Mouse (Mus musculus) liver, adult (tissue): Measurements from ENCODE around the gene Ccdc12.

Experiments
- GATA4 ChIP-seq: IDR thresholded peaks from 2 replicates; pipeline ENCODE4 v1.6.1; 2014; ENCODE audit warnings: mild to moderate bottlenecking, low read length; ENCODE audit not compliant: insufficient replicate concordance

Gene Ccdc12

DNA sequence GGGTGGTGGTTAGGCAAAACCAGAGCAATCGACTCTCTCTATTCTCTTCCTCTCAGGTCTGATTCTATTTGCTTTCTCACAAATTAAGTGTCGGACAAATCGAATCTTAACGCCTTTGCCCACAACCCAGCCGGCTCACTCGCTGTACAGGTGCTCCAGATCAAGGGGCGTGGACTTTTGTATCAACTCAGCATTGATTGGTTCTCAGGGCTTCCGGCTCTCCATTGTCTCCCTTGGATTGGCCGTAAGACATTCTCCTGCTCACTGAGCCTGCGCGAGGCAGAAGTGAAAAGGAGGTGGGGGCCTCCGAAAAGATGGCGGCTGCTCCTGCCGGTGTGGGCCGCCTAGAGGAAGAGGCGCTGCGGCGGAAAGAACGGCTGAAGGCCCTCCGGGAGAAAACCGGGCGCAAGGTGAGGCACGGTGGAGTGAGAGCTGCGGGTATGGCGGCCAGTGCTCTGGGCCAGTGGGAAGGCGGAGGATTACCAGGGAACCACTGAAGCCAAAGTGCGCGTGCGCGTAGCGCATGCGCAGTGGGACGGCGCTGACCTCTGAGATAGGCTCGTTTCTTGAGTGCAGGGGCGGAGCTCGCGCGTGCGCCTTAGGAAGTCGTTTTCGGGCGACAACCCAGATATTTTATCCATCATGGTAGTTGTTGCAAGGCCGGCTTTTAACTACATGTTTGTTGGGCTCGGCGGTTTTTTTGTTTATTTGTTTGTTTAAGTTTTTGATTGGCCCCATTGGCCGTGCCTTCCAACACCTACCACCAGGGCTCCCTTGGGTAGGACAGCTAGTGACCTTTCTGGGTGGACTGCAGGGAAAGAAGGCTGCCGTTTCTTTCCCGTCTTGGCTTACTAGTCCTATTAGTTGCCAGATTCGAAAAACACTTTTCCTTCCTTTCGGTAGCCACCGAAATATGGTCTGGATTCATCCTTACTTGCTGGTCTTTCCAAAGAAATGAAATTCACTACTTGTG is at the start of gene Ccdc12:
TSS of gene Ccdc12 (plus strand) at position 255 of the 973 bp plus-strand sequence.
- TF ChIP-seq GATA4 = peak; percentile 35; the same call in 1 of the 2 replicates

DNA sequence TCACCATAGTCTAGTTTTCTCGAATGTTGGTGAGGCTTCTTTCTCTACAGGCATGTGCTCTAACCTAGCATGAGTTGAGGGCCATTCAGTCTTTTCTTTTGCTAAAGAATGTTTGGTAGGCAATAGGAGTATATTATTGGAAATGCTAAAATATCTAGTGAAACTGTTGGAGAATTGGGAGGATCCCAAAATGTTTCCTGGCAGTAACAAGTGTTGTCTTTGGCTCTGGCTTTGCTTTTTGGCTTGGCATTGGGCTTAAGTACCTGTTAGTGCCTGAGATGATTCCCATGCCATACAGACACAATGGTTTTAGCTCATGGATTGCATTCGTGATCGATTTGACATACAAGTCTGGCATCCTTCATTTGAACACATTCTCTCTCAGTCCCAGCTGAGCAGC is 44.8 kb upstream of the Ccdc12 start:
- TF ChIP-seq GATA4 = no peak

DNA sequence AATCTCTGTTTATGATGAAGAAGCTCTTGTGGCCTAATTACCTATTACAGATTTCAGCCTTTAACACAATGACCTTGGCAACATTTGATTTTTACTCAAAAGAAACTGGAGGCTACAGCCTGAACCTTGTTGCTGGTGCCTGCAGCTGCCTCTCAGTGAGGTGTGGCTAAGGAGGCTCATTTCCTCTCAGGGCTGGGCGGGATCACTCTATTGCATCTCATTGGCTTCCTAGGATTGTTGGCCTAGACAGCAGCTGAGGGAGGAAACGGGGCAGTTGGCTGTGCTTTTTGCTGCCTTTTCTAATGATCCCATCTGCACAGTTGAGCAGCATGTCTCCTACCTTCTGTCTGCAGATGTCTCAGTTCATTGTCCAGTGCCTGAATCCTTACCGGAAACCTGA is 39.2 kb upstream of the Ccdc12 start:
- TF ChIP-seq GATA4 = no peak

DNA sequence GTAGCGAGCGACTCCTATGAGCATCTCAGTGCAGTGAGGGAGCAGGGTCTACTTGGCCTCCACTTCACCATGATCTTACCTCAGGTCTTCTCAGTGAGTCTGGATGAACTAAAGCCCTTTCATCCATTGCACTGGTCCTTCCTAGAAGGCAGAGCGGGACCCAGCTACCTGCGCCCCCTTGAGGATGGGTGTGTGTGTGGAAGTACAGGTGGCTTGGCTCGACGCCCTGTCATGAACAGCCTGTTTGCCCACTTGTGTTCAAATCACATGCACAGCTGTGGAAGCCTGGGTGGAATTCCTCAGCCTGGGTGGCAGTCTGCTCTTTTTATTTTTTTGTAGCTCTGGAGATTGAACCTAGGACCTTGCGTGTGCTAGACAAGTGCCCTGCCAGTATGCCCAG is 36.1 kb upstream of the Ccdc12 start:
- no peak for TF ChIP-seq GATA4

DNA sequence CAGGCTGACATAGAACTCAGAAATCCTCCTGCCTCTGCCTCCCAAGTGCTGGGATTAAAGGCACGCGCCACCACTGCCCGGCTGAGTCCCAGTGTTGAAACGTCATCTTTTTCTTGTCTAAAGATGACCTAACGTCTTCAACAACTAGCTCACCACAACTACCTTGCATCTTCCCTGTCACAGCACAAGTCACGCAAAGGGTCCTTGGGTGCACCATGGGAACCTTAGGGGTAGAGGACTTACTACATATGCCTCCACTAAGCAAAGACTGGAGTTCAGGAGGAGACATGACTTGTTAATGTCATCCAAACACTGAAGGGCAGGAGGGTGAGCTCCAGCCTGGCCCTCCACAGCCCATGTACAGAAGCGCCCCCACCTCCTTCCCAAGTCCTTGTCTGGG is 35.6 kb upstream of the Ccdc12 start:
- no peak for TF ChIP-seq GATA4

DNA sequence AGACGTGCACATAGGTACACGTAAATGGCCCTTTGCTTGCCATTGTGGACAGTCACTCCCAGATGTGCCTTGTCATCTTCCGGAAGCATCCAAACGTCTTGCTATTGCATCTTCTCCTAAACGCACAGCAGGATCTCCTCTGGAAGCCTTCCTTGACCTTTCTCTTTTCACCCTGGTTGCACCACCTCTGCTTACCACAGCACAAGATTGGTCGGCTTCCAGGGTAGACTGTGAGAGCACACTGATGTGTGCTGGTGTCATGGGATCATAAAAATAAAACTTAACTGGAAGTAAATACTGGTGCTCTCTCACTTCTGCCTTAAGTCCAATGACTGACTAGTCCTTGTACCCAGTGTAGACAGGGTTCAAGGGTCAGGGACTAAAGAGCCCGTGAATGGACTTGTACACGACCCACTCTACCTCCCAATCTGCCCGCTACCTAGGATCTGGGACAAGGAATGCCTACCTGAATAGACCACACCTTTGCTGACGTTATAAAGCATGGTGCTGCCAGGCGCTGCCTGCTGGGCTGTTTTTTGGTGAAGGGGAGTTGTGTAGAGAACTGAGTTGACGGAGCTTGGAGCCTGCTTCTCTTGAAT is 33.6 kb upstream of the Ccdc12 start:
- no peak for TF ChIP-seq GATA4

DNA sequence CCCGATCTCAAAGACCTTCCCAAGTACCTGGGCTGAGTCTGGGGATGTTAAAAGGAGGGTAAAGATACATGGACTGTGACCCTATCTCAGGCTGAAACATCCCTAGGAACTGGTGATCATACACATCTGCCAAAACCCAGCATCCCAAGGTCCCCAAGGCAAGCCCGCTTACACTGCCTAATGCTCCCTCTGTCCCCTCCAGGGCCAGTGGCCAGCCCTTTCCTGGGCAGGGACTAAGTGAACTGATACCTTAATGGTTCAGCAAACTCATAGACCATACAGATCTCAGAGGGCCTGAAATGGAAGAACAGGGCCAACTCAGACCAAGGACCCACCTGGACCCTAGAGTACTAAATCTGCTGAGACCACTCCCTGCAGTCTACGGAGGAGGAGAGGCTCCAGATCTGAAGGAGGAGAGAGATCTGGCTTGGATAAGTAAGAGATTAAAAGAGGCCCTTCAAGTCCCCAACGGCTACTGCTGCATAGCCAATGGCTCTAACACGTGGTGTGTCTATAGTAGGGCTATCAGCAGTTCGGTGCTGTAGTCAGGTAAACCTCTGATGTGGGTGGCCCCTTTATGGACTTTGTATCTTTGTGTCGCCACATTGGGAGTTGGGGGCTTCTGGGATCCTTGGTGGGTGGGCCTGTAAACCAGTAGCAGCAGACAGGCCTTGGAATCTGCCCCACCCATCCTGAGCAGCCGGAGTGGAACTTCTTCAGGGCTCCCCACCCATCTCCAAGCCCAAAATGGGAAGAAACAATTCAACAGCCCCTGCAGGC is 32.7 kb upstream of the Ccdc12 start:
- TF ChIP-seq GATA4 = no peak

DNA sequence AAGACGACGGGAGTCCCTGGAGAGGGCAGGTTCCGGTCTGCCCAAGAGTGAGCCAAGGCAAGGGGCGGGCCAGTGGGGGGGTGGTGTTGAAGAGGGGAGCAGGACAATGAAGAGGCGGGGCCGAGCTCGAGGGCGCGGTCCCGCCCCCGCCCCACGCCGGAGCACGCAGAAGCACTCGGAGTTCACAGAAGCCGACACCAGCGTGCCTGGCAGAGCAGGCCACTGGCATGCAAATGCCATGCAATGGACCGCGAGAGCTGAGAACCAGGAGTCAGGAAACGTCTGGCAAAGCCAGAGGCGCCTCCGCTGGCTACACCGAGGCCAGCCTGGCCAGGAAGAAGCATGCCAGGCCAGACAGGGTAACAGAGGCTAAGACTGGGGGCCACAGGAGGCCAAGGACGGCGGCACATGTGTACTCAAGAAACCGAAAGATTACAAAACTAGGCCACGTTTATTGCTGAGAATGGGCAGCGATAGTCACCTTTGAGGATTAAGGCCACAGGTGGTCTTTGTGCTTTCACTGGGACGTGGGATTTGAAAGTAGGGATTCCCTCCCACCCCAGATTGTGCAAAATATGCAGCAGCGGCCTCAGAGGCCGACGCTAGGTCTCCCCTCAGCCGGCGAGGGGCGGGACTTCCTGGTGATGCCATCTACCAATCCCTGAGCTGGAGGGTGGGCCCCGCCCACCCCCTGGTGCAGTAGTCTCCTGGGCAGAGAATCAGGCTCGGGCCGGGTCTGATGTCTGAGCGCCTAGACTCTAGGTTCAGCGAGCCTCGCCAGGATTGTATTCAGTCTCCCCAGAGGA is 31.7 kb upstream of the Ccdc12 start, which contains the start of gene Nradd:
TSS of gene Nradd (minus strand) at position 92 of the 806 bp plus-strand sequence.
- TF ChIP-seq GATA4 = no peak

DNA sequence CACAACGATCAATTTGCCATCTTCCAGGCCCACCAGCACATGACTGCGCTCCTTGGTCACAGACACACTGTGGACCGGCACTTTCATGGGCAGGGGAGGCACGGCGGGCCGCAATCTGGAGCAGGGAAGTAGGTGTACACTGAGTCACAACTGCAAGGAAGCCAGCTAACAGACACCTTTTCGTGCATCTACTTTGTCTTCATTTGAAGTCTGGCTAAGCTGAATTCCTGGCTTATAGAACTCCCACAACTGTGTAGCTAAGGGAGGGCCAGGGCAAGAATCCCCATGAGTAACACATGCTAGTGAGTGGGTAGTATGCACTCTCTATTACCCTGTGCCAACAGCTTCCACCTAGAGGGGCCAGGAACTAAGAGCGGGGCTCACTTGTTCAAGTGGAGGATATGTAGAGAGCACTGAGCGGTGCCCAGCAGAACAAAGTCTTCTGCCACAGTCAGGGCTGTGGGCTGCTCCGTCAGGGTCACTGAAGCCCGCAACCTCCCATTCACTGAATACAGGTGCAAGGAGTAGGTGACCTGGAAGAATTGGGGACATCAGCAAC is 30.9 kb upstream of the Ccdc12 start:
- no peak for TF ChIP-seq GATA4

DNA sequence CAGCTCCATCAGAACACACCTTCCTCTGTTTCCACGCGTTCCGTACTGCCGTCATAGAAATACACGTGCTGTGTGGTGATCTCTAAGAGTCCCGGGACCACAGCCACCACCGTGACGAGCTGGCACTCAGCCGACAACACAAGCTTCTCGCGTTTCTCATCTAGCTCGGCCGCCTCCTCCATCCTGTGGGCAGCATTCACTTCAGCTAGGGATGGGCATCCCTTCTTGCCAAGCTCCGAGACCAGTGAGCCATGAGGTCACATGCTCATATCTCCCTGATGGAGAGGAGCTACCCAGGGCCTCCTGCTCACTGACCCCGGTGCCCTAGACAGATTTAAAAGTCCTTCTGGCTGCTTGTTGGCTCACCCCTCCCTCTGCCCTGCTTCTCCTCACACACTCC is 26.1 kb upstream of the Ccdc12 start:
- no peak for TF ChIP-seq GATA4

DNA sequence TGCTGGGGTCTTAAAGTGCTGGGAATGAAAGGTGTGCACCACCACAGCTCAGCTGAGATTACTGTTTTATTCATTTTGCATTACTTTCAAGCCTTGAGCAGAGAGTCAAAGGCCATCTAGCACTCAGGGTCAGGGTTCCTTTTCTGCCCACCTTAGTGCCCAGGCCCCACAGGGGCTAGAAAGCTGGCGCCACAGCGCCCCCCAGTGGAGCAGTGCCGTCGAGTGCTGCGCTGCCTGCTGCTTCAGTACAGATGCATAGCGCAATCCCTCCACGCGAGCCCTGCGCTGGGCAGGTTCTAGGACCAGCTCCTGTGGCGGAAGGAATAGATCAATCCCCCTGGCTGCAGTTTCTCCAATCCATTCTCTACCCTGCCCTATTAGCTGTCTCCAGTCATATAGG is 25.1 kb upstream of the Ccdc12 start:
- TF ChIP-seq GATA4 = no peak

DNA sequence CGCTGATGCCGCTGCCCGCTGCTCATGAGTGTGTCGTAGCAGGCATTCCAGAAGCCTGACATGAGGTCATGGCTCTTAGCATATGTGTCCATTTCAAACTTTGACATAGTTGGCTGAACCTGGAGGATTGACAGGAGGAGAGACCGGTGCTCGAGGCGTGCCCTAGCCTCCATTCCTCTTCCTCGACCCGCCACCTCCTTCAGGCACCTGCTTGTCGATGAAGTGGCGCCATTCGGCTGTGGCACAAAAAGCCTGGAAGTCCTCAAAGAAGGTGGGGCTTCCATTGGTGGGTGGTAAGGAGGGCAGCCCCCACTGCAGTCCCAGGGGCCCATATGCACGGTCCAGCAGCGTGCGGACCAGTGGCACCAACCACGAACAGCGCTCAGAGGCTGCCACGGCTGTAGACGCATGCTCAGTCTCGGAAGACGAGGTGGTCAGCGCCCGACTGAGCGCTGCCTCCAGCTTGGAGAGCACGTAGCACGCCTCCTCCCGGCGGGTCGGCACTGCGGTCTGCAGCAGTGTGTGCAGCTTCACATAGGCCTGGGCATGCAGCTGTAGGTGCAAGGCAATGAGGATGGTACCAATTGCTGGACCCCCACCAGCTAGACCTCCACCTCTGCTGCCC is 24.5 kb upstream of the Ccdc12 start:
- no peak for TF ChIP-seq GATA4

DNA sequence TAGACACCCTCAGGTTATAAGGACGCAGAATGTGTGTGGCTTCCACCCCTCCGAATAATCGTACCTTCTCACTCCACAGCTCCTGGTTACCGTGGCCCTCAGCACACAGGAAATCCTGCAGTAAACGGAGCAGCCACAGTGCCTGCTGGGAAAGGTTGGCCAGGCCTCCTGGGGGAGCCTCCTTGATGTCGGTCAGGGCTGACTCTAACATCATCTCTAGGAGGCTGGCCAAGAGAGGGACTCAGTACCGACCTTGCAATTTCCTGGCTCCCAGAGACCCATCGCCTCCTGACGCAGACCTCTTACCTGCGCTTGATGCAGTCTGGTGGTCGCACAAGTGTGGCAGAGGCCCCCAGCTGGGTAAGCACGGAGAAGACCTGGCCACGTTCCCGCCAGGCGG is 23.6 kb upstream of the Ccdc12 start:
- TF ChIP-seq GATA4 = no peak

DNA sequence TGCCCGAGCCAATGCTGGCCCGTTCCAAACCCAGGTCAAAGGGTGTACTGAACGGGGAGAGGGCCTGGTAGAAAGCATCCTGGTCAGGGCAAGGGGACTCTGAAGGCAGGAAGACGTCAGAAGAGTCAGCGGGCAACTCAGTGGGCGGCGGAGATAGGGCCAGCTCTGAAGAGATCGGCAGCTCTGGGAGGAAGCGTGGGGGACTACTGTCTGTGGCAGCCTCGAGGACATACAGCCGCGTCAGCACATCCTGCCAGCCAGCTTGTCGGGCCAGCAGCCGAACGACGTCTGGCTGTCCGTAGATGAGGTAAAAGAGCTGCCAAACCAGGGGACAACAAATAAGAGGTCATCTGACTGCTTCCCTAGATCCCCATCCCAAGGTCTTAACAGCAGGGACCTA is 22.4 kb upstream of the Ccdc12 start:
- TF ChIP-seq GATA4 = peak; percentile 41; the same call in 1 of the 2 replicates
